Mouse (Mus musculus): Measurements from ENCODE around the gene Ubl4b. TPM values are rescaled to one million over a fixed set of nuclear protein-coding genes. Genes with fewer than 3 reads are reported as not detected.

Ubl4b gene
- polyA plus RNA-seq, 1 experiment from 2014 or later: not detected

GRCm38 (mm10) chr3:107577810-107578390 lies 23.0 kb upstream of the Ubl4b start:
- no peak overlapping the region for H3K27ac ChIP-seq (ENCODE audit: low read depth, low read length)
- H3K36me3 ChIP-seq (ENCODE audit: control insufficient read depth, insufficient read depth, low read length): no peaks in the 10 kb centered on the region
- no peak overlapping the region for H3K4me3 ChIP-seq (ENCODE audit: low read depth, low read length)
- no peak overlapping the region for H3K4me2 ChIP-seq (ENCODE audit: low read depth, low read length, severe bottlenecking)
- peaks cover 33% of the 10 kb centered on the region for H3K27me3 ChIP-seq (ENCODE audit: control insufficient read depth, insufficient read depth, low read length)
- no peak for ATAC-seq (replicated peaks; ENCODE audit: low FRiP score)
- WGBS: 36% methylated on average over 3 of the region's 3 CpGs
- no peaks in the 10 kb centered on the region for H3K9me3 ChIP-seq (ENCODE audit: control insufficient read depth, low read length)
- 0 out of 2 replicates have a peak, but pooled peaks cover 2% of the 10 kb centered on the region for H3K4me1 ChIP-seq (replicated peaks; ENCODE audit: control insufficient read depth, insufficient read depth, low read length)
- DNase-seq (ENCODE audit: low spot score): peak; percentile 45
- H3K9ac ChIP-seq (ENCODE audit: low read length): no peak overlapping the region

- Histone ChIP-seq H3K36me3 (ENCODE audit: control insufficient read depth, insufficient read depth, low read length) (no peaks in the 10 kb centered on the region), H3K27ac (ENCODE audit: low read depth, low read length) (no peak overlapping the region), H3K4me2 (ENCODE audit: low read depth, low read length, severe bottlenecking) (no peak overlapping the region), H3K9me3 (ENCODE audit: control insufficient read depth, low read length) (no peaks in the 10 kb centered on the region), H3K4me3 (ENCODE audit: low read depth, low read length) (no peak overlapping the region), H3K27me3 (ENCODE audit: control insufficient read depth, insufficient read depth, low read length) (peaks cover 22% of the 10 kb centered on the region), H3K4me1 (replicated peaks; ENCODE audit: control insufficient read depth, insufficient read depth, low read length) (0 out of 2 replicates have a peak, but pooled peaks cover 2% of the 10 kb centered on the region), H3K9ac (ENCODE audit: low read length) (no peak overlapping the region)
- ATAC-seq (replicated peaks; ENCODE audit: low FRiP score) (no peak), DNase-seq (ENCODE audit: low spot score) (no peak)
- 85% methylated on average over 3 of the region's 3 CpGs for WGBS
Measured at GRCm38 (mm10) chr3:107576807-107577206, 21.9 kb upstream of the Ubl4b start.

GRCm38 (mm10) chr3:107571205-107571604 lies 16.3 kb upstream of the Ubl4b start:
- no peaks in the 10 kb centered on the region for H3K4me1 ChIP-seq (replicated peaks; ENCODE audit: control insufficient read depth, insufficient read depth, low read length)
- no peak overlapping the region for H3K4me3 ChIP-seq (ENCODE audit: low read depth, low read length)
- H3K36me3 ChIP-seq (ENCODE audit: control insufficient read depth, insufficient read depth, low read length): no peaks in the 10 kb centered on the region
- no peak overlapping the region for H3K9ac ChIP-seq (ENCODE audit: low read length)
- no peak for ATAC-seq (replicated peaks; ENCODE audit: low FRiP score)
- H3K9me3 ChIP-seq (ENCODE audit: control insufficient read depth, low read length): no peaks in the 10 kb centered on the region
- no peak overlapping the region for H3K27ac ChIP-seq (ENCODE audit: low read depth, low read length)
- no peak overlapping the region for H3K4me2 ChIP-seq (ENCODE audit: low read depth, low read length, severe bottlenecking)
- WGBS: 63% methylated on average over 2 of the region's 2 CpGs
- no peak for DNase-seq (ENCODE audit: low spot score)
- H3K27me3 ChIP-seq (ENCODE audit: control insufficient read depth, insufficient read depth, low read length): no peaks in the 10 kb centered on the region

GRCm38 (mm10) chr3:107568721-107569120 lies 13.8 kb upstream of the Ubl4b start:
- no peaks in the 10 kb centered on the region for H3K4me1 ChIP-seq (replicated peaks; ENCODE audit: control insufficient read depth, insufficient read depth, low read length)
- H3K9me3 ChIP-seq (ENCODE audit: control insufficient read depth, low read length): no peaks in the 10 kb centered on the region
- no peak for ATAC-seq (replicated peaks; ENCODE audit: low FRiP score)
- no peak overlapping the region for H3K4me3 ChIP-seq (ENCODE audit: low read depth, low read length)
- no peak for DNase-seq (ENCODE audit: low spot score)
- 88% methylated on average over 4 of the region's 4 CpGs for WGBS
- no peak overlapping the region for H3K27ac ChIP-seq (ENCODE audit: low read depth, low read length)
- no peaks in the 10 kb centered on the region for H3K36me3 ChIP-seq (ENCODE audit: control insufficient read depth, insufficient read depth, low read length)
- H3K9ac ChIP-seq (ENCODE audit: low read length): no peak overlapping the region
- H3K27me3 ChIP-seq (ENCODE audit: control insufficient read depth, insufficient read depth, low read length): no peaks in the 10 kb centered on the region
- no peak overlapping the region for H3K4me2 ChIP-seq (ENCODE audit: low read depth, low read length, severe bottlenecking)

GRCm38 (mm10) chr3:107567766-107568165 lies 12.9 kb upstream of the Ubl4b start:
- no peak for ATAC-seq (replicated peaks; ENCODE audit: low FRiP score)
- Histone ChIP-seq H3K4me1 (replicated peaks; ENCODE audit: control insufficient read depth, insufficient read depth, low read length) (no peaks in the 10 kb centered on the region), H3K27me3 (ENCODE audit: control insufficient read depth, insufficient read depth, low read length) (no peaks in the 10 kb centered on the region), H3K4me2 (ENCODE audit: low read depth, low read length, severe bottlenecking) (no peak overlapping the region), H3K9ac (ENCODE audit: low read length) (no peak overlapping the region), H3K4me3 (ENCODE audit: low read depth, low read length) (no peak overlapping the region), H3K36me3 (ENCODE audit: control insufficient read depth, insufficient read depth, low read length) (no peaks in the 10 kb centered on the region), H3K9me3 (ENCODE audit: control insufficient read depth, low read length) (no peaks in the 10 kb centered on the region), H3K27ac (ENCODE audit: low read depth, low read length) (no peak overlapping the region)
- 85% methylated on average over 7 of the region's 7 CpGs for whole genome bisulfite sequencing
- peak; percentile 6 for DNase-seq (ENCODE audit: low spot score)

GRCm38 (mm10) chr3:107565331-107565730 lies 10.5 kb upstream of the Ubl4b start:
- 53% methylated on average over 3 of the region's 3 CpGs for WGBS
- H3K9ac ChIP-seq (ENCODE audit: low read length): no peak overlapping the region
- H3K4me3 ChIP-seq (ENCODE audit: low read depth, low read length): no peak overlapping the region
- H3K9me3 ChIP-seq (ENCODE audit: control insufficient read depth, low read length): no peaks in the 10 kb centered on the region
- no peak overlapping the region for H3K27ac ChIP-seq (ENCODE audit: low read depth, low read length)
- H3K36me3 ChIP-seq (ENCODE audit: control insufficient read depth, insufficient read depth, low read length): no peaks in the 10 kb centered on the region
- no peak for DNase-seq (ENCODE audit: low spot score)
- ATAC-seq (replicated peaks; ENCODE audit: low FRiP score): no peak
- H3K4me1 ChIP-seq (replicated peaks; ENCODE audit: control insufficient read depth, insufficient read depth, low read length): no peaks in the 10 kb centered on the region
- H3K4me2 ChIP-seq (ENCODE audit: low read depth, low read length, severe bottlenecking): no peak overlapping the region
- H3K27me3 ChIP-seq (ENCODE audit: control insufficient read depth, insufficient read depth, low read length): no peaks in the 10 kb centered on the region

GRCm38 (mm10) chr3:107563880-107564279 lies 9.0 kb upstream of the Ubl4b start:
- Histone ChIP-seq H3K4me3 (ENCODE audit: low read depth, low read length) (no peak overlapping the region), H3K4me1 (replicated peaks; ENCODE audit: control insufficient read depth, insufficient read depth, low read length) (no peaks in the 10 kb centered on the region), H3K36me3 (ENCODE audit: control insufficient read depth, insufficient read depth, low read length) (no peaks in the 10 kb centered on the region), H3K9ac (ENCODE audit: low read length) (no peak overlapping the region), H3K27ac (ENCODE audit: low read depth, low read length) (no peak overlapping the region), H3K27me3 (ENCODE audit: control insufficient read depth, insufficient read depth, low read length) (no peaks in the 10 kb centered on the region), H3K9me3 (ENCODE audit: control insufficient read depth, low read length) (no peaks in the 10 kb centered on the region), H3K4me2 (ENCODE audit: low read depth, low read length, severe bottlenecking) (no peak overlapping the region)
- ATAC-seq (replicated peaks; ENCODE audit: low FRiP score) (no peak), DNase-seq (ENCODE audit: low spot score) (no peak)
- WGBS: 50% methylated on average over 4 of the region's 4 CpGs

- WGBS: 92% methylated on average over 4 of the region's 4 CpGs
- no peaks in the 10 kb centered on the region for H3K4me1 ChIP-seq (replicated peaks; ENCODE audit: control insufficient read depth, insufficient read depth, low read length)
Measured at GRCm38 (mm10) chr3:107562591-107562990, 7.7 kb upstream of the Ubl4b start.

GRCm38 (mm10) chr3:107562104-107562503 lies 7.2 kb upstream of the Ubl4b start:
- ATAC-seq (replicated peaks; ENCODE audit: low FRiP score): no peak
- Histone ChIP-seq H3K36me3 (ENCODE audit: control insufficient read depth, insufficient read depth, low read length) (no peaks in the 10 kb centered on the region), H3K4me2 (ENCODE audit: low read depth, low read length, severe bottlenecking) (no peak overlapping the region), H3K4me1 (replicated peaks; ENCODE audit: control insufficient read depth, insufficient read depth, low read length) (no peaks in the 10 kb centered on the region), H3K27ac (ENCODE audit: low read depth, low read length) (no peak overlapping the region), H3K4me3 (ENCODE audit: low read depth, low read length) (no peak overlapping the region), H3K9ac (ENCODE audit: low read length) (no peak overlapping the region), H3K27me3 (ENCODE audit: control insufficient read depth, insufficient read depth, low read length) (no peaks in the 10 kb centered on the region), H3K9me3 (ENCODE audit: control insufficient read depth, low read length) (no peaks in the 10 kb centered on the region)
- DNase-seq (ENCODE audit: low spot score): no peak
- 73% methylated on average over 2 of the region's 2 CpGs for WGBS

More at GRCm38 (mm10) chr3:107562591-107562990, 7.7 kb upstream of the Ubl4b start:
- Histone ChIP-seq H3K4me2 (ENCODE audit: low read depth, low read length, severe bottlenecking) (no peak overlapping the region), H3K27ac (ENCODE audit: low read depth, low read length) (no peak overlapping the region), H3K27me3 (ENCODE audit: control insufficient read depth, insufficient read depth, low read length) (no peaks in the 10 kb centered on the region), H3K9ac (ENCODE audit: low read length) (no peak overlapping the region), H3K4me3 (ENCODE audit: low read depth, low read length) (no peak overlapping the region), H3K9me3 (ENCODE audit: control insufficient read depth, low read length) (no peaks in the 10 kb centered on the region), H3K36me3 (ENCODE audit: control insufficient read depth, insufficient read depth, low read length) (no peaks in the 10 kb centered on the region)
- DNase-seq (ENCODE audit: low spot score) (no peak), ATAC-seq (replicated peaks; ENCODE audit: low FRiP score) (no peak)
